Mouse (Mus musculus): ENCODE data around the gene H1foo. TPM values are rescaled to one million over a fixed set of nuclear protein-coding genes. Genes with fewer than 3 reads are reported as not detected.

The H1foo gene
- polyA plus RNA-seq, 1 experiment from 2014 or later: not detected

- no peak overlapping the region for H3K4me3 ChIP-seq (ENCODE audit: low read depth, low read length)
- no peaks in the 10 kb centered on the region for H3K4me1 ChIP-seq (replicated peaks; ENCODE audit: control insufficient read depth, insufficient read depth, low read length)
- ATAC-seq (ENCODE audit: low FRiP score): no peak
- H3K27me3 ChIP-seq (ENCODE audit: control insufficient read depth, insufficient read depth, low read length): no peaks in the 10 kb centered on the region
- no peak overlapping the region for H3K9ac ChIP-seq (ENCODE audit: low read depth, low read length)
- 88% methylated on average over 2 of the region's 2 CpGs for WGBS
- no peaks in the 10 kb centered on the region; the same call in 1 of the 2 replicates for H3K36me3 ChIP-seq (ENCODE audit: control insufficient read depth, insufficient read depth, low read length)
- H3K27ac ChIP-seq (ENCODE audit: low read depth, low read length): no peak overlapping the region
- no peaks in the 10 kb centered on the region for H3K9me3 ChIP-seq (ENCODE audit: control insufficient read depth, low read length)
- no peak overlapping the region for H3K4me2 ChIP-seq (replicated peaks; ENCODE audit: low read depth, low read length)
- DNase-seq (ENCODE audit: low spot score): no peak
These were observed 37.9 kb upstream of the H1foo start for GRCm38 (mm10) chr6:115906871-115907270.

- no peak for DNase-seq (ENCODE audit: low spot score)
- Histone ChIP-seq H3K9ac (ENCODE audit: low read depth, low read length) (no peak overlapping the region), H3K27ac (ENCODE audit: low read depth, low read length) (no peak overlapping the region), H3K27me3 (ENCODE audit: control insufficient read depth, insufficient read depth, low read length) (no peaks in the 10 kb centered on the region), H3K36me3 (ENCODE audit: control insufficient read depth, insufficient read depth, low read length) (no peaks in the 10 kb centered on the region; the same call in 1 of the 2 replicates), H3K4me1 (replicated peaks; ENCODE audit: control insufficient read depth, insufficient read depth, low read length) (no peaks in the 10 kb centered on the region), H3K4me3 (ENCODE audit: low read depth, low read length) (no peak overlapping the region), H3K4me2 (replicated peaks; ENCODE audit: low read depth, low read length) (no peak overlapping the region), H3K9me3 (ENCODE audit: control insufficient read depth, low read length) (no peaks in the 10 kb centered on the region)
- no peak for ATAC-seq (ENCODE audit: low FRiP score)
- 41% methylated on average over 6 of the region's 6 CpGs for WGBS
These were observed 36.2 kb upstream of the H1foo start for GRCm38 (mm10) chr6:115908421-115908982.

- Histone ChIP-seq H3K9me3 (ENCODE audit: control insufficient read depth, low read length) (no peaks in the 10 kb centered on the region), H3K27ac (ENCODE audit: low read depth, low read length) (no peak overlapping the region), H3K4me3 (ENCODE audit: low read depth, low read length) (no peak overlapping the region), H3K27me3 (ENCODE audit: control insufficient read depth, insufficient read depth, low read length) (no peaks in the 10 kb centered on the region), H3K4me1 (replicated peaks; ENCODE audit: control insufficient read depth, insufficient read depth, low read length) (no peaks in the 10 kb centered on the region), H3K9ac (ENCODE audit: low read depth, low read length) (no peak overlapping the region), H3K4me2 (replicated peaks; ENCODE audit: low read depth, low read length) (no peak overlapping the region), H3K36me3 (ENCODE audit: control insufficient read depth, insufficient read depth, low read length) (no peaks in the 10 kb centered on the region; the same call in 1 of the 2 replicates)
- WGBS: 42% methylated on average over 3 of the region's 3 CpGs
- no peak for DNase-seq (ENCODE audit: low spot score)
- no peak for ATAC-seq (ENCODE audit: low FRiP score)
These were observed 35.7 kb upstream of the H1foo start for GRCm38 (mm10) chr6:115909052-115909451.

- WGBS: 65% methylated on average over 8 of the region's 8 CpGs
- Histone ChIP-seq H3K4me1 (replicated peaks; ENCODE audit: control insufficient read depth, insufficient read depth, low read length) (no peaks in the 10 kb centered on the region), H3K4me3 (ENCODE audit: low read depth, low read length) (no peak overlapping the region), H3K27me3 (ENCODE audit: control insufficient read depth, insufficient read depth, low read length) (no peaks in the 10 kb centered on the region), H3K9me3 (ENCODE audit: control insufficient read depth, low read length) (no peaks in the 10 kb centered on the region), H3K27ac (ENCODE audit: low read depth, low read length) (no peak overlapping the region), H3K4me2 (replicated peaks; ENCODE audit: low read depth, low read length) (no peak overlapping the region), H3K36me3 (ENCODE audit: control insufficient read depth, insufficient read depth, low read length) (no peaks in the 10 kb centered on the region; the same call in 1 of the 2 replicates), H3K9ac (ENCODE audit: low read depth, low read length) (no peak overlapping the region)
- DNase-seq (ENCODE audit: low spot score): no peak
- no peak for ATAC-seq (ENCODE audit: low FRiP score)
These were observed 34.8 kb upstream of the H1foo start for GRCm38 (mm10) chr6:115909940-115910339.

GRCm38 (mm10) chr6:115911763-115912162 is 33.0 kb upstream of the H1foo start:
- ATAC-seq (ENCODE audit: low FRiP score): no peak
- H3K4me3 ChIP-seq (ENCODE audit: low read depth, low read length): no peak overlapping the region
- H3K36me3 ChIP-seq (ENCODE audit: control insufficient read depth, insufficient read depth, low read length): no peaks in the 10 kb centered on the region; the same call in 1 of the 2 replicates
- H3K27me3 ChIP-seq (ENCODE audit: control insufficient read depth, insufficient read depth, low read length): no peaks in the 10 kb centered on the region
- H3K9me3 ChIP-seq (ENCODE audit: control insufficient read depth, low read length): no peaks in the 10 kb centered on the region
- DNase-seq (ENCODE audit: low spot score): no peak
- 74% methylated on average over 6 of the region's 6 CpGs for WGBS
- no peak overlapping the region for H3K9ac ChIP-seq (ENCODE audit: low read depth, low read length)
- H3K27ac ChIP-seq (ENCODE audit: low read depth, low read length): no peak overlapping the region
- no peaks in the 10 kb centered on the region for H3K4me1 ChIP-seq (replicated peaks; ENCODE audit: control insufficient read depth, insufficient read depth, low read length)
- no peak overlapping the region for H3K4me2 ChIP-seq (replicated peaks; ENCODE audit: low read depth, low read length)

GRCm38 (mm10) chr6:115913482-115913881 is 31.3 kb upstream of the H1foo start:
- no peaks in the 10 kb centered on the region for H3K36me3 ChIP-seq (ENCODE audit: control insufficient read depth, insufficient read depth, low read length)
- no peak for DNase-seq (ENCODE audit: low spot score)
- no peak overlapping the region for H3K4me2 ChIP-seq (replicated peaks; ENCODE audit: low read depth, low read length)
- no peaks in the 10 kb centered on the region for H3K9me3 ChIP-seq (ENCODE audit: control insufficient read depth, low read length)
- H3K4me3 ChIP-seq (ENCODE audit: low read depth, low read length): no peak overlapping the region
- H3K9ac ChIP-seq (ENCODE audit: low read depth, low read length): no peak overlapping the region
- H3K27ac ChIP-seq (ENCODE audit: low read depth, low read length): no peak overlapping the region
- H3K4me1 ChIP-seq (replicated peaks; ENCODE audit: control insufficient read depth, insufficient read depth, low read length): no peaks in the 10 kb centered on the region
- H3K27me3 ChIP-seq (ENCODE audit: control insufficient read depth, insufficient read depth, low read length): no peaks in the 10 kb centered on the region
- 90% methylated on average over 10 of the region's 10 CpGs for WGBS
- no peak for ATAC-seq (ENCODE audit: low FRiP score)

GRCm38 (mm10) chr6:115914511-115915202 is 30.1 kb upstream of the H1foo start:
- Histone ChIP-seq H3K36me3 (ENCODE audit: control insufficient read depth, insufficient read depth, low read length) (no peaks in the 10 kb centered on the region), H3K4me3 (ENCODE audit: low read depth, low read length) (no peak overlapping the region), H3K27me3 (ENCODE audit: control insufficient read depth, insufficient read depth, low read length) (no peaks in the 10 kb centered on the region), H3K27ac (ENCODE audit: low read depth, low read length) (no peak overlapping the region), H3K4me1 (replicated peaks; ENCODE audit: control insufficient read depth, insufficient read depth, low read length) (no peaks in the 10 kb centered on the region), H3K9ac (ENCODE audit: low read depth, low read length) (no peak overlapping the region), H3K9me3 (ENCODE audit: control insufficient read depth, low read length) (no peaks in the 10 kb centered on the region), H3K4me2 (replicated peaks; ENCODE audit: low read depth, low read length) (no peak overlapping the region)
- DNase-seq (ENCODE audit: low spot score): no peak
- no peak for ATAC-seq (ENCODE audit: low FRiP score)
- 87% methylated on average over 15 of the region's 15 CpGs for WGBS

GRCm38 (mm10) chr6:115915601-115916445 is 28.9 kb upstream of the H1foo start:
- no peaks in the 10 kb centered on the region for H3K9me3 ChIP-seq (ENCODE audit: control insufficient read depth, low read length)
- H3K9ac ChIP-seq (ENCODE audit: low read depth, low read length): no peak overlapping the region
- no peaks in the 10 kb centered on the region for H3K4me1 ChIP-seq (replicated peaks; ENCODE audit: control insufficient read depth, insufficient read depth, low read length)
- H3K27ac ChIP-seq (ENCODE audit: low read depth, low read length): no peak overlapping the region
- no peak for ATAC-seq (ENCODE audit: low FRiP score)
- H3K4me2 ChIP-seq (replicated peaks; ENCODE audit: low read depth, low read length): no peak overlapping the region
- DNase-seq (ENCODE audit: low spot score): no peak
- WGBS: 85% methylated on average over 17 of the region's 17 CpGs
- no peaks in the 10 kb centered on the region for H3K36me3 ChIP-seq (ENCODE audit: control insufficient read depth, insufficient read depth, low read length)
- H3K4me3 ChIP-seq (ENCODE audit: low read depth, low read length): no peak overlapping the region
- no peaks in the 10 kb centered on the region for H3K27me3 ChIP-seq (ENCODE audit: control insufficient read depth, insufficient read depth, low read length)

Measured in hindbrain, embryonic 11.5 days (tissue).